Mouse (Mus musculus) common myeloid progenitor, adult 5-6 weeks (primary cell): ENCODE results near the gene Ccr6. TPM values are rescaled to one million over a fixed set of nuclear protein-coding genes. Genes with fewer than 3 reads are reported as not detected.
A peak's percentile ranks its signal among the peaks of the same experiment; 100 is the strongest.

ENCODE experiments used
- ATAC-seq: replicated peaks from 2 replicates; pipeline ENCODE4 v1.8.0; 2016; ENCODE audit warnings: low read depth, mild to moderate bottlenecking, moderate TSS enrichment, inconsistent platforms; ENCODE audit not compliant: poor library complexity, severe bottlenecking
- total RNA-seq: library from RNA; stranded (forward); fragments of 200-1000, 187-1606 nt; gene quantifications from 2 replicates; pipeline ENCODE4 v1.2.3, GENCODE M21; 2017

The Ccr6 gene
- total RNA-seq, 1 experiment from 2014 or later, result not detected

GRCm38 (mm10) chr17:8232089-8232488, 3.8 kb upstream of the Ccr6 start:
- peak; percentile 65 for ATAC-seq

GRCm38 (mm10) chr17:8233618-8234214, 2.1 kb upstream of the Ccr6 start:
- 0 out of 2 replicates have a peak, but pooled peaks have one; percentile 11 for ATAC-seq

- no peak for ATAC-seq
Measured at GRCm38 (mm10) chr17:8234537-8234936, 1.3 kb upstream of the Ccr6 start.

GRCm38 (mm10) chr17:8238012-8238710, 2.3 kb downstream of the Ccr6 start:
- 0 out of 2 replicates have a peak, but pooled peaks have one; percentile 37 for ATAC-seq

GRCm38 (mm10) chr17:8239561-8239960, 3.7 kb downstream of the Ccr6 start:
- no peak for ATAC-seq

GRCm38 (mm10) chr17:8240517-8240916, 4.7 kb downstream of the Ccr6 start:
- no peak for ATAC-seq

- ATAC-seq, result no peak
Measured at GRCm38 (mm10) chr17:8241645-8242044, 5.8 kb downstream of the Ccr6 start.

GRCm38 (mm10) chr17:8242186-8242585, 6.3 kb downstream of the Ccr6 start:
- no peak for ATAC-seq

GRCm38 (mm10) chr17:8244124-8244523, 8.3 kb downstream of the Ccr6 start:
- ATAC-seq, result no peak

GRCm38 (mm10) chr17:8246102-8246754, 10.4 kb downstream of the Ccr6 start:
- ATAC-seq, result peak; percentile 58; the same call in 1 of the 2 replicates

- no peak for ATAC-seq
Measured at GRCm38 (mm10) chr17:8251704-8252103, 15.9 kb downstream of the Ccr6 start.

GRCm38 (mm10) chr17:8254268-8254667, 18.4 kb downstream of the Ccr6 start:
- no peak for ATAC-seq

GRCm38 (mm10) chr17:8254914-8255313, 19.1 kb downstream of the Ccr6 start:
- peak; percentile 19; the same call in 1 of the 2 replicates for ATAC-seq

GRCm38 (mm10) chr17:8255583-8255982, 19.7 kb downstream of the Ccr6 start:
- peak; percentile 96 for ATAC-seq

- ATAC-seq, result no peak
Measured at GRCm38 (mm10) chr17:8256982-8257381, 21.1 kb downstream of the Ccr6 start.

GRCm38 (mm10) chr17:8264638-8265037, 28.8 kb downstream of the Ccr6 start:
- ATAC-seq, result peak; percentile 92

GRCm38 (mm10) chr17:8272054-8272749, 36.4 kb downstream of the Ccr6 start:
- peak; percentile 31 for ATAC-seq

GRCm38 (mm10) chr17:8272951-8273350, 37.1 kb downstream of the Ccr6 start:
- ATAC-seq, result 0 out of 2 replicates have a peak, but pooled peaks have one; percentile 16

GRCm38 (mm10) chr17:8276071-8276470, 40.2 kb downstream of the Ccr6 start:
- no peak for ATAC-seq

- 0 out of 2 replicates have a peak, but pooled peaks have one; percentile 40 for ATAC-seq
Measured at GRCm38 (mm10) chr17:8276680-8277079, 40.8 kb downstream of the Ccr6 start.
